Mouse (Mus musculus): ENCODE data around the gene Pard3.

The Pard3 gene

GRCm38 (mm10) chr8:127577656-127578055 lies 514.0 kb downstream of the Pard3 start:
- DNase-seq (ENCODE audit: extremely low read depth, insufficient read length, low spot score), result no peak

GRCm38 (mm10) chr8:127579436-127579835 lies 515.7 kb downstream of the Pard3 start:
- DNase-seq (ENCODE audit: extremely low read depth, insufficient read length, low spot score), result no peak

- no peak for DNase-seq (ENCODE audit: extremely low read depth, insufficient read length, low spot score)
These were observed 519.7 kb downstream of the Pard3 start for GRCm38 (mm10) chr8:127583429-127583828.

DNA sequence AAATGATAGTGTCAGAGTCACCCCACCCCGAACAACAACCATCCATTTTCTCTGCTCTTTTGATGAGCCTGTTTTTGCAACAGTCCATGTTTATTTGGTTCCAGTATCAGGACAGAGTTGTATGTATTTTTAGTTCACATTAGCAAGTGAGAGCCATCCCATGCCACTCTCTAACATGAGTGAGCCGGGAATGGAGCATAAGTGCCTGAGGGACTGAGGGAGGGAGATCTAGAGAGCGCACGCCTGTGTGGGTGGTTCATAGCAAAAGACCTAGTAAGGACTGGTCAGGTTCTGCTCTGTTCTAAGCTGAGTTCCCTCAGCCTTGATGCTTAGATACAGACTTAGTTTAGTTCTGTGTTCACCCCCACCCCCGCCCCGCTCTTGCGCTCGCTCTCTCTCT lies 521.9 kb downstream of the Pard3 start:
- no peak for DNase-seq (ENCODE audit: extremely low read depth, insufficient read length, low spot score)

GRCm38 (mm10) chr8:127586681-127587080 lies 523.0 kb downstream of the Pard3 start:
- DNase-seq (ENCODE audit: extremely low read depth, insufficient read length, low spot score), result no peak

DNA sequence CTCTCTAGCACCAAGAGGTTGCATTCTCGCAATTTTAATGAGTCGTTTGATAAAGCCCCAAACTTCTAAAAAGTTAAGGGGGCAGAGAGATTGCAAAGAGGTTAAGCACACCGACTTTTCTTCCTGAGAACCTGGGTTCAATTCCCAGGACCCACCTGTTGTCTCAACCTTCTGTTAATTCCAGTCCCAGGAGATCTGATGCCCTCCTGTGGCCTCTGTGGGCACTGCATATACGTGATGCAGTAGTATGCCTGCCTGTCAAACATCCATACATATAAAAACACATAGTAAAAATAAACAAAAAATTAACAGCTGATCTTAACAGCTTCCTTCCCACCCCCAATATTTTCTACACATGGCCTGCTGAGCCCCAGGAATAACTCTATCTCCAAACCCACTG lies 524.6 kb downstream of the Pard3 start:
- no peak for DNase-seq (ENCODE audit: extremely low read depth, insufficient read length, low spot score)

DNA sequence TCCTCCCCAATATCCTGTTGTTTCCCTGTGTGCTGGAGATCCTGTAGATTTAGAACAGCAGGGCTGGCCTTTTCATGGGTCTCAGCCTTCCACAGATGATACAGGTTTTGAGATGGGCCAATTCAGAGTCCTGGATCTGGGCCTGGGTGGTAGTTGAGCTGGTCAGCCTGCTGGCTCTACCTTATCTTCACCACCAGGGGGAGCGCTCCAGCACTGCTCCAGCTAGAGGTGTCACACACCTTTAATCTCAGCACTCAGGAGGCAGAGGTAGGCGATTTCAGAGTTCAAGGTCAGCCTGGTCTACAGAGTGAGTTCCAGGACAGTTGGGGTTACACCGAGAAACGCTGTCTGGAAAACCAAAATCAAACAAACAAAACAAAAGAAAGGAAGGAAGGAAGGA lies 525.6 kb downstream of the Pard3 start:
- DNase-seq (ENCODE audit: extremely low read depth, insufficient read length, low spot score), result peak; percentile 11

DNA sequence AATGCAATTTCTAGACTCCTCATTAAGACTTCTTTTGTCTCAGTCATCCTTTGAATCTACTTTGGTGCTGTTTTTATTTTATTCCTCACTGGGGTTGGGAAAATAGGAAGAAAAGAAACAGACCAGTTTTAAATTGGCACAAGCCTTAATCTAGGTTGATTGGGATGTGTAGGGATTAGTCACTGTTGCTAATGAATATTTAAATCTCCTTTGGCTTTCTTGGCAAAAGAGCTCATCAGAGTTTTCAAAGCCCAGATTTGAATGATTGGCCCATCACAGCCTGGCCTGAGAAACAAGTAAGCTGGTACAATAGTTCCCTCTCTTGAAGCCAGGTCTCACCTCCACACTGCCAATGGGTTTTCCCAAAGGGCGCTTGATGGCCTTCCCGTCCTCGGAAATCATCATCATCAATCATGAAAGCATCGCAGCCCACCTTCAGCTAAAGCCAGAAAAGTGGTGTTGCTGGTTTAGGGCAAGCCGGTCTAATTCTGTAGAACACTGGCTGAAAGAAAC lies 527.0 kb downstream of the Pard3 start:
- no peak for DNase-seq (ENCODE audit: extremely low read depth, insufficient read length, low spot score)

DNA sequence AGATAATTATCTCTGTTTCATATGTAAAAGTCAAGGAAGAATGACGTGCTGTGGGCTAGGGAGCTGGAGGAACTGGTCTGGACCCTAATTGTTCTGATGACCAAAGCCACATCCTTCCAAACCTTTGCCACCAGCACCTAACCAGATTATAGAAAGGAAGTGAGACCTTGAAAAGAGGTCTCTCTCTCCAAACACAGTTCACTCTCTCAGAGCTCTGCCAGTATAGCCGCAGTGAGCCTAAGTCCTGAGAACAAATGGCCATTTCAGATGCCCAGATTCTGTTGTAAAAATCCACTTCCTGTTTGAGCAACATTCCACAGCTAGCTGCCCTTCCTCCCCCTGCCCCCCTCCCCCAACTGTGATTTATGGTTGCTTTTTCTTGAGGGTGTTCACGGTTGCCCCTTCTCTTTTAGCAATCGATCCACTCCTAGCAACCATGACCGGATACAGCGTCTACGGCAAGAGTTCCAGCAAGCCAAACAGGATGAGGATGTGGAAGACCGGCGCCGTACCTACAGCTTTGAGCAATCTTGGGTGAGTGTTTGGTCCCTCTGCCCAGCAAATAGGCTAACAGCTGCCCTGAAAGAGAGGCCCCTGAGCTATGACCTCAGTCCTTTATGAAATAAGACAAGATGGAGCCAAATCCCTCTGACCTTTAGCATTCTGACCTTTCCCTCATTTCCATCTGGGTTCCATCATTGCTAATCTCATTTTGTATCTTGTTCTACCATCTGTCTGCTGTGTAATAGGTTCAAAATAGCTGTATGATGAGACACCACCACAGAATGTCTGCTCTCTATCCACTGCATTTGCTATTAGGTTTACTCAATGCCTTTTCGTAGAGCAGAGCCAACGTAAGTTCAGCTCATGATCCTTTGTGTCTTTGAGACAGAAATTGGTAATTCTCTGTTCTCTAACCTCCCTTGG lies 529.2 kb downstream of the Pard3 start:
- no peak for DNase-seq (ENCODE audit: extremely low read depth, insufficient read length, low spot score)

DNA sequence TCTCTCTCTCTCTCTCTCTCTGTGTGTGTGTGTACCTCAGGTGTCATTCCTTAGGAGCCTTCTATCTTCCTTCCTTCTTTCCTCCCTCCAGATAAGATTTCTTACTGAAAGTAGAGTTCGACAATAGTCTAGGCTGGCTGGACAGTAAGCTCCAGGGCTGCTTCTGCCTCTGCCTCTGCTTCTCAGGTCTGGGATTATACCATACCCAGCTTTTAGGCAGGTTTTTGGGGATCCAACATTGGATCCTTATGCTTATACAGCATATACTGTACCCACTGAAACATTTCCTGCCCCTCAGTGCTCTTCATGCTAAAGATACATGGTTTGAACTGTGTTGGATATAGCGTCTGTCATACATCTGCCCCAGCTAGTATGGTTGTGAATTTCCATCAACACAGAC lies 536.9 kb downstream of the Pard3 start:
- no peak for DNase-seq (ENCODE audit: extremely low read depth, insufficient read length, low spot score)

GRCm38 (mm10) chr8:127603062-127603461 lies 539.4 kb downstream of the Pard3 start:
- peak; percentile 6 for DNase-seq (ENCODE audit: extremely low read depth, insufficient read length, low spot score)

DNA sequence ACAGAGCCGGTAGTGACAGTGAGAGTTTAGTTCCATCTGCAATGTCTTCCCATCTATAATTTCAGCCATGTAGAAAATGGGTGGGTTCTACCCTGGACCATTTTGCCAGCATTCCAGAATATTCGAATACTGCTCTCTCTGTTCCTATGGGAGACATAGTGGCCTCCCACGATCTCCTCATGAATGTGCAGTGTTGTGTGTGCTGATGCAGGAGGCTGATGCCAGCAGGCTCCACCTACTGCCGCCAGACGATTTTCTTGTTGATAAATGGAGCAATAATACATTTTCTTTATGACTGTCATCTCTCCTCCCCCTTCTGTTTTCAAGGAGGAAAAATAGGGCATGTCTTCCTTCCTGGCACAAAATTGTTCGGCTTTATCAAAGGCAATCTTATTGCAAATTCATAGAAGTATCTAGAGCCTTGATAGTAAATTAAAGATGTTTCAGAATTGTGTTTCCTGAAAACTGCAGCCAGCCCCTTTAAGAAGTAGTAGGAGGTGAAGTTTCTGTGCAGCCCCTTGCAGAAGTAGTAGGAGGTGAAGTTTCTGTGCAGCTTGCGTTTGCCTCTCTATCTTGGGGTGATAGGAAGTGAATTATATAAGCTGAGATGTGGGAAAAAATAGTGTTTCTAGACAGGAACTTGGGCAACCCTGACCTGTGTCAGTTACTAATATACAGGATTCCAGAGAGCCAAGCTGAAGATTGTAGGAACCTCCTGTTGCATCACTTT lies 545.0 kb downstream of the Pard3 start:
- DNase-seq (ENCODE audit: extremely low read depth, insufficient read length, low spot score), result no peak

- DNase-seq (ENCODE audit: extremely low read depth, insufficient read length, low spot score), result no peak
These were observed 545.6 kb downstream of the Pard3 start for GRCm38 (mm10) chr8:127609316-127609715.

- DNase-seq (ENCODE audit: extremely low read depth, insufficient read length, low spot score), result no peak
These were observed 550.5 kb downstream of the Pard3 start for GRCm38 (mm10) chr8:127614206-127614605.

DNA sequence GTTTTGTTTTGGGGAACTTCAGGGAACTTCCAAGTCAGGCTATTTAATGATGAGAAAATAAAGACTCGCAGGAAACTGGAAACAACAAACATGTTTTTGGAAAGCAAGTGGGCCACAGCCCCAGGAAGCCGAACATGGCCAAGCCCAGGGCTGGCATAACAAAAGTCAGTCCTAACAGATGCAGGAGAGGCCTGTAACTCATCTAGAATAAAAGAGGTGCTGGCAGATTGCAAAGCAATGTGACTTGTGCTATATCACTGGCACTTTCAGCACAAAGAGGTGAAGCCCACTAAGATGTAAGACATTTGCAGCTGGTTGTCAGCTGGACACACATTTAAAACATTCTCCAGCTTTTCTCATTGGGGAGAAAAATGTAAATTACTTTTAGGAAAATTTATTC lies 553.0 kb downstream of the Pard3 start:
- DNase-seq (ENCODE audit: extremely low read depth, insufficient read length, low spot score), result no peak

- DNase-seq (ENCODE audit: extremely low read depth, insufficient read length, low spot score), result no peak
These were observed 558.4 kb downstream of the Pard3 start for GRCm38 (mm10) chr8:127622137-127622536.

DNA sequence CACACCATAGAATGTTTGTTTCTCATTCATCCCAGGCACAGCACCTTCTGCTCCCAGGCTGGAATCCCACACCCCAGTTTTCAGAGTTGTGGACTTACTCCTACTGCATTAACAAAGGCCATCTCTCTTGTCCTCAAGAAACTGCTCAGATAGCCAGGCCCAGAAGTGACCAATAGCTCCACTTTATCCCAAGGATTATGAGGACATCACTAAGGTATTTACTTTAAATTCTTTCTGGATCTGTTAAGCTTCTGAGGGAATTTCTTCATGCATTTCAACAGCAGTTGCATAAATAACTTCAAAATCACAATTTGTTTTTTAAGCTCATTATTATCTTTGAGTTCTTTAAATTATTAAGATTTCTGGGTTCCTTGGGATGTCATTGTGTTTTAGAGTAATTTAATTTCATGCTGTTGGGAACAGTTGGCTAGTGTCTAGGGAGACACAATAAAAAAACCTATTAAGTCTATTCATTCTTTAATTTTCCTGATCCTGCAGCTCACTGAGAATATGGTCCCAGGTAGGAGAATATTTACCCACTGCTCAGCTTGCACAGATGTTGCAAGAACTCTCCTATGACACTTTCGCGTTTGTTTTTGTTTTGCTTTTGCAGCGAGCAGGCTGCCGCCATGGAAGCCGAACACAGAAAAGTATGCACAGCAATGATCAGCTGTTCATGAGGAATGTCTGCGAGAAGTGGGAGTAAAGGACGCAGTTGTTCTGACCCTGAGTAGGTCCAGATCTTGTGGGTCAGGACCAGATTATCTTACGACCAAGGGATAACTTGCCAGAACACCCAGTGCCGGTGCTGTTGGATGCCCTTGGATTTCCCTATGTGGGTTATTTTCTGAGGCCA lies 574.8 kb downstream of the Pard3 start:
- DNase-seq (ENCODE audit: extremely low read depth, insufficient read length, low spot score), result no peak

DNA sequence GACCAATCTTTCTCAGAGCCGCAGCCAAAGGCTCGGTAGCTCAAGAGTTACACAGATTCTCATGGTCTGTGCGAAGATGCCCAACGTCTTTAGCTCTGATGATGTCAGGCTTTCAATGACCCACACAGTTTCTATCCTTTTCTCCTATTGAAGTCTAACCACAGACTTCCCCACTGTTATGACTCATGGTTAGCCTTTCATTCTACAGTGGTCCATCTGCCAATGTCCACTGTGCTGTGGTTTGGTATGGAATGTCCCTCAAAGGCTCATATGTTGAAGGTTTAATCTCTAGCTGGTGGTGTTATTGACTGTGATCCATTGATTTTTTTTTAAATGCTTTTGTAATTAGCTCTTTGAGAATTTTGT lies 575.4 kb downstream of the Pard3 start:
- DNase-seq (ENCODE audit: extremely low read depth, insufficient read length, low spot score), result peak; percentile 72

DNA sequence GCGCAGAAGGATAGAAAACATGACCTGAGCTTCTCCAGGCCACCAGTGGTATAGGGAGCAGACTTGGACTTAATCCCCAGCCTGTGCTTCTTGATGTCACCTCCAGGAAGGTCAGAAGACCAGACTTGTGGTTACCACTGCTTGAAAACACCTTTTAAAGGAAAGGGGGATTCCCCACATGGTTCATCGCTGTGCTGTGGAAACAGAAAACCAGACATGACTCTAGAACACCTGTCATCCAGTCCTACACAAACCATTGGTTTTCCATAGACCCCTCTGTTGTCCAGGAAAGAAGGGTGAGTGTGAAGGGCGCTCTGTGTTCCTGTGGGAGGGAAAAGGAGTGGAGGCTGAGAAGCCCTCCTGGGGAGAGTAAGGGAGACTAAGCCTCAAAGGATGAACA lies 591.9 kb downstream of the Pard3 start:
- no peak for DNase-seq (ENCODE audit: extremely low read depth, insufficient read length, low spot score)

Measured in 3134 (cell line).